Mouse (Mus musculus) thymus, postnatal 36 days (tissue): ENCODE measurements around the gene Cmtm7.
A peak's percentile ranks its signal among the peaks of the same experiment; 100 is the strongest.

Experiments
- DNase-seq, 2 experiments: peaks; one replicate each; pipeline ENCODE4 v3.0.0; 2022; ENCODE audit warnings: mixed read lengths in 2 of 2

The Cmtm7 gene

GRCm38 (mm10) chr9:114781526-114782212 is at the start of gene Cmtm7:
Gene Cmtm7 (minus strand): TSS chr9:114781856.
- DNase-seq = peak; percentile 79 to 81

GRCm38 (mm10) chr9:114830351-114830750 is 48.7 kb upstream of the Cmtm7 start:
- DNase-seq = no peak

- DNase-seq = no peak
Observed at GRCm38 (mm10) chr9:114829669-114830068, 48.0 kb upstream of the Cmtm7 start.

GRCm38 (mm10) chr9:114828377-114828776 is 46.7 kb upstream of the Cmtm7 start:
- DNase-seq = no peak

- DNase-seq = no peak
Observed at GRCm38 (mm10) chr9:114827242-114827852, 45.7 kb upstream of the Cmtm7 start.

- DNase-seq = no peak
Observed at GRCm38 (mm10) chr9:114824166-114824565, 42.5 kb upstream of the Cmtm7 start.

- DNase-seq = no peak
Observed at GRCm38 (mm10) chr9:114821548-114822289, 40.1 kb upstream of the Cmtm7 start.

GRCm38 (mm10) chr9:114818918-114819317 is 37.3 kb upstream of the Cmtm7 start:
- no peak for DNase-seq

- no peak for DNase-seq
Observed at GRCm38 (mm10) chr9:114817012-114817411, 35.4 kb upstream of the Cmtm7 start.

GRCm38 (mm10) chr9:114816121-114816520 is 34.5 kb upstream of the Cmtm7 start:
- DNase-seq = no peak

GRCm38 (mm10) chr9:114815315-114815714 is 33.7 kb upstream of the Cmtm7 start:
- DNase-seq = peak in 1 of 2 experiments; percentile 41

- DNase-seq = no peak
Observed at GRCm38 (mm10) chr9:114812001-114812400, 30.3 kb upstream of the Cmtm7 start.

GRCm38 (mm10) chr9:114810837-114811236 is 29.2 kb upstream of the Cmtm7 start:
- DNase-seq = no peak

- no peak for DNase-seq
Observed at GRCm38 (mm10) chr9:114808671-114809070, 27.0 kb upstream of the Cmtm7 start.

- DNase-seq = no peak
Observed at GRCm38 (mm10) chr9:114807261-114807660, 25.6 kb upstream of the Cmtm7 start.

- DNase-seq = no peak
Observed at GRCm38 (mm10) chr9:114805151-114805671, 23.6 kb upstream of the Cmtm7 start.

GRCm38 (mm10) chr9:114802191-114802590 is 20.5 kb upstream of the Cmtm7 start:
- DNase-seq = no peak

- DNase-seq = no peak
Observed at GRCm38 (mm10) chr9:114801301-114801700, 19.6 kb upstream of the Cmtm7 start.

- DNase-seq = no peak
Observed at GRCm38 (mm10) chr9:114799498-114800107, 17.9 kb upstream of the Cmtm7 start.

- DNase-seq = no peak
Observed at GRCm38 (mm10) chr9:114798845-114799244, 17.2 kb upstream of the Cmtm7 start.

GRCm38 (mm10) chr9:114797329-114798004 is 15.8 kb upstream of the Cmtm7 start:
- peak; percentile 78 to 80 for DNase-seq

GRCm38 (mm10) chr9:114796473-114797050 is 14.9 kb upstream of the Cmtm7 start:
- no peak for DNase-seq
